Mouse (Mus musculus) megakaryocyte, embryonic 14.5 days (primary cell): ENCODE measurements around the gene Crcp. TPM values are rescaled to one million over a fixed set of nuclear protein-coding genes. Genes with fewer than 3 reads are reported as not detected.

ENCODE experiments used
- H3K27me3 ChIP-seq: replicated peaks from 2 replicates; pipeline ENCODE3; 2012; ENCODE audit warnings: inconsistent platforms
- H3K36me3 ChIP-seq: replicated peaks from 2 replicates; pipeline ENCODE3; 2012; ENCODE audit warnings: low read length, inconsistent platforms, mixed read lengths
- H3K4me1 ChIP-seq: 2 replicates; pipeline ENCODE4 v1.6.1; 2012; ENCODE audit warnings: inconsistent platforms
- H3K4me3 ChIP-seq: replicated peaks from 2 replicates; pipeline ENCODE3; 2012; ENCODE audit warnings: moderate library complexity, mild to moderate bottlenecking, inconsistent platforms
- H3K9me3 ChIP-seq: 2 replicates; pipeline ENCODE4 v1.6.1; 2012; ENCODE audit warnings: inconsistent platforms
- FLI1 ChIP-seq: IDR thresholded peaks from 2 replicates; pipeline ENCODE4 v1.6.1; 2012; ENCODE audit warnings: low read length, inconsistent platforms, mixed read lengths
- GATA1 ChIP-seq: IDR thresholded peaks from 3 replicates; pipeline ENCODE4 v1.6.1; 2012; ENCODE audit warnings: mixed read lengths, low read length, inconsistent platforms, borderline replicate concordance
- polyA plus RNA-seq: library from polyadenylated mRNA; stranded (reverse); fragments of >175 nt; gene quantifications from 2 replicates; pipeline ENCODE4 v1.2.3, GENCODE M21; 2012; ENCODE audit warnings: low replicate concordance; ENCODE audit not compliant: insufficient read depth

The Crcp gene
- polyA plus RNA-seq, 1 experiment = 11.4 TPM

DNA sequence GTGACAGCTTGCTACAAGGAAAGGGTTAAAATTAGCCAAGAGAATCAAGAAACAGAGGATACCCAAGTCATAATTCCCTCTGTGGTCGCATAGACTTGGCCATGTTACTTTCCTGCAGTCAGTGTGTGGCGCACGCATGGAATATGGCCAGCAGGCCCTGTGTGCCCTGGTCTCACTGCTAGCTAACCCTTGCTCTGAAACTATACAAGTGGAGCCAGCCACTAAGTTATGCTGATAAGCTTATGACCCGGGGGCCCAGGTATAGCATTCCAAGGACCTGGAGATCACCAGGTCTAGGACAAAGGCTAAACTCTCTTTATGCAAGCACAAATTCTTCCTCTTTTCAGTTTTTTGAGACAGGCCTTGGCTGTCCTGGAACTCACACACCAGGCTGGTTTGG lies 11.7 kb downstream of the Crcp start:
- Histone ChIP-seq H3K4me3 (no peak overlapping the region), H3K4me1 (peaks cover 20% of the 10 kb centered on the region), H3K27me3 (no peaks in the 10 kb centered on the region), H3K9me3 (no peaks in the 10 kb centered on the region), H3K36me3 (peaks cover 85% of the 10 kb centered on the region)
- TF ChIP-seq FLI1 = no peak
- TF ChIP-seq GATA1 = no peak

DNA sequence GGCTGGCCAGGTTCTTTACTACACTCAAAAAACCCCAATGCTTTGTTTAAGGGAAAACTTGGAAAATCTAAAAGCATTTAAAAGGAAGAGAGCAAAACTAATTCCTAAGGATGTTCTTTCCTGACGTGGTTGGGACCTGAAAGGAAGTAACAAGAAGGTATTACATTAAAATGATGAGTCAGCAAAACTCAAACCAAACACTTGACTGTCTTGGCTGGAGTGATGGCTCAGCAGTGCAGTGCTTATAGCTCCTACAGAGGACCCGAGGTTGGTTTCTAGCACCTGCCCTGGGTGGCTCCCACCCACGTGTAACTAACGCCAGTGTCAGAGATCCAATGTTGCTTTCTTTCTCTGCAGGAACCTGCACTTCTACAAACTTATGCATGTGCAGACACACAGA lies 12.2 kb downstream of the Crcp start:
- H3K9me3 ChIP-seq = no peaks in the 10 kb centered on the region

DNA sequence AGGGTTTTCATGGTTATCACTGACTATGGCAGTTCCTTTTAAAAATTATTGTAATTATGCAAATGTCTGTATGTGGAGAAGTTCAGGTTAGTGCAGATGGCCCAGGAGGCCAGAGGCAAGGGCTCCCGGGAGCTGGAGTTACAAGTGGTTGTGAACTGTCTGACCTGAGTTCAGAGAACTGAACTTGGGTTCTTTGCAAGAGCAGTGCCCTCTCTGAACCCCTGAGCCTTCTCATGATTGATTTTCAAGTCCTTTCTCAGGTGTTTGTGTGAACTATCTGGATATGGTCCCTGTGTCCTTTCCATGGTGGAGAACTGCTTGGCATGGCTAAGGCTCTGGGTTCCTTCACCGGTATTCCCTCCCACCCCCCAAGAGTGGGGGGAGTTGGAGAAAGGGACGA lies 14.7 kb downstream of the Crcp start:
- Histone ChIP-seq H3K9me3 (no peaks in the 10 kb centered on the region; the same call in 1 of the 2 replicates), H3K4me3 (no peak overlapping the region), H3K27me3 (no peaks in the 10 kb centered on the region), H3K36me3 (peaks cover 93% of the 10 kb centered on the region), H3K4me1 (peaks cover 15% of the 10 kb centered on the region)
- TF ChIP-seq GATA1 = no peak
- no peak for TF ChIP-seq FLI1

More for the DNA sequence above, 12.2 kb downstream of the Crcp start:
- Histone ChIP-seq H3K4me1 (peaks cover 20% of the 10 kb centered on the region), H3K27me3 (no peaks in the 10 kb centered on the region), H3K4me3 (no peak overlapping the region), H3K36me3 (peaks cover 86% of the 10 kb centered on the region)
- TF ChIP-seq GATA1 = no peak
- no peak for TF ChIP-seq FLI1

DNA sequence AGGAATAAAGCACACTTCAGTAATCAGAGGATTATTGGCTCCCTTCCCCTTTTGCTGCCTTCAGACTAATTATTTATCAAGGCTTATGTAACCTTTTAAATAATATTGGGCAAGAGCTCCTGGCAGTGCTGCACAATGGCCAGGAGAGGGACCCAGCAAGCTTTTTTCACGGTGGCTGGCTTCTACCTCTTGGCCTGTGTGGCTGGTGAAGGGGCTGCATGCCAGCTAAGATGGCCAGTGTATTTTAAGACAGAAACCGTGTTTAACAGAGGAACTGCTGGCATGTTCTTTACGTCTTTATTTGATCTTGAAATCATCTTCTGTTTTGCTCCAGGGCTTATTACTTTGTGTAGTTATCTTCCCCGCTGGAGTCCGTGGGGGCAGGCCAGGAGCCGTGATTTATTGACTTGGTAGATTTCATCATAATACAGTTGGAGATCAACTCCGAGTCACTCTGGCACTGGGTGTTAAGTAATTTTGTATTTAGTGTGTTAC lies 15.2 kb downstream of the Crcp start:
- Histone ChIP-seq H3K4me1 (peaks cover 15% of the 10 kb centered on the region), H3K4me3 (no peak overlapping the region), H3K9me3 (no peaks in the 10 kb centered on the region; the same call in 1 of the 2 replicates), H3K27me3 (no peaks in the 10 kb centered on the region), H3K36me3 (peaks cover 95% of the 10 kb centered on the region)
- TF ChIP-seq FLI1 = no peak
- TF ChIP-seq GATA1 = no peak

DNA sequence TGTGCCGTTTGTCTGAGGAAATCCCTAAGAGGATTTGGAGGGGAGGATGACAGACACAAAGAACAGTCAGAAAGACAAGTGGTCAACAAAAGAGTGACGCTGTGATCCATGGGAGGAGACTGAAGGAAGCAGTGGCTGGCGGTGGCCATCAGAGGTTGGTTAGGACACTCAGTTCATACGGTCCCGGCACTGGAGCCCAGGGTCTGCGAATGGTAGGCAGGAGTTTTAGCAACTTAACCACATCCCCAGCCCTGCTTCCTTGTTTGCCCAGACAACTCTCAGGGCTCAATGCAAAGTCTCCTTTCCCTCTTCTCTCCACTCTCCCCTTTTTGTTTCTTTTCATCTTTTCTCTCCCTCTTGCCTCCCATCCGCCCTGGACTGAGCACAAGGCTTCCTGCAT lies 17.0 kb downstream of the Crcp start:
- TF ChIP-seq FLI1 = no peak
- TF ChIP-seq GATA1 = no peak
- H3K4me1 ChIP-seq = peaks cover 3% of the 10 kb centered on the region; the same call in 1 of the 2 replicates
- H3K36me3 ChIP-seq = peaks cover 96% of the 10 kb centered on the region
- no peaks in the 10 kb centered on the region; the same call in 1 of the 2 replicates for H3K9me3 ChIP-seq
- no peak overlapping the region for H3K4me3 ChIP-seq
- no peaks in the 10 kb centered on the region for H3K27me3 ChIP-seq

DNA sequence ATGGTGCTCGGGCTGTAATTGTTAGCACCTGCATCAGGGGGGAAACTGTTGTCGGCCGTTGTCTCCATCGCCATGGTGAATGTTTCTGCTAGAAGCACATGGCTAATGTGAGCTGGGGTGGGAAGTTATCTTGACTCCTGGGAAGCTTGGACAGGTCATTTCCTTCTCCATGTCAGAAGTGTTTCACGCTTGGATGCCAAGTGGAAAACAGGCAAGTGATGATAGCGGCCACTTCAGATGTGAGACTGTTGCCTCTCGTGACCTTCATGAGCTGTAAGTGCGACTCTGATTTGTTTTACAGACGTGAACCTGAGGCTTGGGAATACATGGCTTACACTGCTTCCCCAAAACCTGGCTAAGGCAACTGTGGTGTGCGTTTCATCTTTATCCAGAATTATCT lies 17.5 kb downstream of the Crcp start:
- Histone ChIP-seq H3K9me3 (no peaks in the 10 kb centered on the region; the same call in 1 of the 2 replicates), H3K36me3 (peaks cover 96% of the 10 kb centered on the region), H3K4me1 (no peaks in the 10 kb centered on the region), H3K4me3 (no peak overlapping the region), H3K27me3 (no peaks in the 10 kb centered on the region)
- TF ChIP-seq GATA1 (no peak), FLI1 (no peak)

DNA sequence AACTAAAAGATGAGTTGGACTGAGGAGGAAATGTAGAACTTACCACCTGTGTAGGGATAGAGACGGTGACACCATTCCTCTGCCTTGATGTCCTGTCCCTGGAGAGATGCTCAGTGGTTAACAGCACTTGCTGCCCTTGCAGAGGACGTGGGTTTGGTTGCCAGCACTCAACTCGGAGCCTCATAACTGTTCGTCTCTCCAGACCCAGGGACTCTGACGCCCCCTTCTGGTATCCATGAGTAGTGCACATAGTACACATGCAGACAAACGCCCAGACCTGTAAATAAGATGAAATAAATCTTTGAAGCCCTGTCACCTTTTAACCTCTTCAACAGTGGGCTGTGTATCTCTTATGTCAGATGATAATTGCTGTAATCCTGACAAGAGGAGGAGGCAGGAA lies 17.9 kb downstream of the Crcp start:
- Histone ChIP-seq H3K4me1 (no peaks in the 10 kb centered on the region), H3K36me3 (peaks cover 96% of the 10 kb centered on the region), H3K27me3 (no peaks in the 10 kb centered on the region), H3K4me3 (no peak overlapping the region), H3K9me3 (no peaks in the 10 kb centered on the region; the same call in 1 of the 2 replicates)
- TF ChIP-seq FLI1 (no peak), GATA1 (no peak)

DNA sequence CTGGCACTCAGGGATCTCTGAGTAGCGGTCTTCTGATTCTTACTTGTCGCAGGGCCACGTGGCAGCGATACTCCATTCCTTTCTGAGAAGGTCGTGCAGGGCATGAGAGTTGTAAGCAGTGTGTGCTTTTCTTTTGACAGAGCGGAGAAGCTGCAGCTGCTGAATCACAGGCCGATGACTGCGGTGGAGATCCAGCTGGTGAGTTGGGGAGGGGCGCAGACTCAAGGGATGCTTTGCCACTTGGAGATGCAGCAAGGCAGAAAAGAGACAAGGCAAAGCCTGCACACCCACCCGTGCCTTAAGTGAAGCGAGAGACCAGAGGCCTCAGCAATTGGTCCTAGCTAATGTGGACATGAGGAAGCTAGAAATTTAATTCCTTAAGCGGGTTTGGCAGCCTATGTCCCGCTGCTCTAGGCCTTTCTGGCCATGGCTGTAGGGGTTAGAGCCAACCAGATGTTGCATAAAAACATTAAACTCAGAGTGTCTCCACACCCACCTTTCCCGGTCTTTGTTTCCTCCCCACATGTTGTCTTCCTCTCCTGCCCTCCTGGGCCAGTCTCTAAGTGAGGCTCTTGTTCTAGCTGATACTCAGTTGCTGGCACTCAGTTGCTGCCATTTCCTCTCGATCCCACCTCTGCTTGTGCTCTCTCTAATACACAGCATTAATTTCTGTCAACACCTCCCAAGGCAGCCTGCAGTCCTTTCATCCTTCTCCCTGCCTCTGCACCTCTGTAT lies 19.9 kb downstream of the Crcp start:
- TF ChIP-seq GATA1 (no peak), FLI1 (no peak)
- Histone ChIP-seq H3K4me1 (peaks cover 3% of the 10 kb centered on the region; the same call in 1 of the 2 replicates), H3K4me3 (no peak overlapping the region), H3K9me3 (no peaks in the 10 kb centered on the region; the same call in 1 of the 2 replicates), H3K27me3 (no peaks in the 10 kb centered on the region), H3K36me3 (peaks cover 92% of the 10 kb centered on the region)

DNA sequence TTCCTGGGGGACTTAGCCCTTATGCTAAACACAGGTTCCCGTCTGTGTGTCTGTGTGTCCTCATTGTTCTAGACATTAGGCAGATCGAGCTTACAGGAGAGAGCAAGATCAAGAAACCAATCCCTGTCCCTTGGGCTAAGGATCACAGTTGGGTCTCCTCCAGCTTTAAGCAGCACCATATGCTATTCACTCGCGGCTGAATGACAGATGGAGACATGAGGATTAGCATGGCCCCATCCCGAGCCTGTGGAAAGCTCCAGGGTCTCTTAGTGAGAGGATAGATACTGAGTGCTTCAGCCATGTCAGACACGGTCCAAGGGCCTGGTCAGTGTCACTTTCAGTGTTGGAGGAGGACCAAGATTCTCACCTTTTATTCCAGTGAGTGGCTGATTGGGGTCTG lies 21.3 kb downstream of the Crcp start:
- TF ChIP-seq GATA1 = no peak
- TF ChIP-seq FLI1 = no peak
- Histone ChIP-seq H3K4me1 (peaks cover 4% of the 10 kb centered on the region; the same call in 1 of the 2 replicates), H3K9me3 (no peaks in the 10 kb centered on the region; the same call in 1 of the 2 replicates), H3K27me3 (no peaks in the 10 kb centered on the region), H3K4me3 (no peak overlapping the region), H3K36me3 (peaks cover 91% of the 10 kb centered on the region)
